Mouse (Mus musculus): ENCODE measurements around the gene Cog5.

Gene Cog5

DNA sequence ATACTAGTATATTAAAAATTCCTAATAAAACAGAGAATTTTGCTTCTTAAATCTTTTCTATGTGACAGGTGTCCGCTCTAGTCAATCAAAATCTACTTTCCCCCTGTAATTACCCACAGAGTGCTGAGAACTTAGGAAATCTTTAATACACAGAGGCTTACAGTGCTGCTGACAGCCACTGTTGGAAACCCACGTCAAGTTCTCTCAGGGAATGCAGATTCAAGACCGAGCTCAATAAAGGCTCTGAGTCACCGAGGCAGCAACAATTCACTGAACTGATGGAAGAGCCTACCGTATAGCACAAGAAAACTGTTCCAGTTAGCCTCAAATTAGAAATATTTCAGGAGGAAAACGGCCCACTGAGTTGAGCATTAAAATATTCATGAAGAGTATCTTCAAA lies 329.1 kb downstream of the Cog5 start:
- peak in 1 of 2 experiments; percentile 40 for DNase-seq (ENCODE audit: low spot score in 2 of 2)

DNA sequence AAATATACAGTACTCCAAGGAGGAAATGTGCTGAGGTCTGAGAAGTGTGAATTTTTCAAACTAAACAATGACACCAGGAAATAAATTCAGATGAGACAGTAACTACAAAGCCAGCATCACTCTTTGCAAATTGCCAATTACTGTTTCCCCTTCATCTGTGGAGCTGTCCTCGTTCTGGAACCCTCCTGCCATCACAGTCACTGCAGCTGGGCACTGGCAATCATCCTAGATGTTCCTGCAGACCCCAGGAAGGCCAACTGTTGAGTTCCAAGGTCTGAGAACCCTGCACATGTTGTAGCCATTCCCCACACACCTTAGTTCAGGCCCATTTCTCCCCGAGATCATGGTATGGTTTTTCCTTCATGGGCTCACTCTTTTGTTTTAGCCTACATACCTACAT lies 329.5 kb downstream of the Cog5 start:
- peak in 1 of 2 experiments; percentile 52 for DNase-seq (ENCODE audit: low spot score in 2 of 2)

- peak in 1 of 2 experiments; percentile 56 for DNase-seq (ENCODE audit: low spot score in 2 of 2)
Observed at GRCm38 (mm10) chr12:31984664-31985063, 330.0 kb downstream of the Cog5 start.

- DNase-seq (ENCODE audit: low spot score in 2 of 2): peak in 1 of 2 experiments; percentile 38
Observed at GRCm38 (mm10) chr12:31985738-31986137, 331.1 kb downstream of the Cog5 start.

- peak in 1 of 2 experiments; percentile 45 for DNase-seq (ENCODE audit: low spot score in 2 of 2)
Observed at GRCm38 (mm10) chr12:31986463-31986862, 331.8 kb downstream of the Cog5 start.

Data from spleen, postnatal 4 days (tissue).